Mouse (Mus musculus) liver, embryonic 14.5 days (tissue): ENCODE data around the gene Gm3755.
"Not testable (repeated sequence)": the region's sequence is repeated elsewhere in the genome, so short reads cannot be mapped to it uniquely, and the experiment has no call there.

Experiments used
- CTCF ChIP-seq: IDR thresholded peaks from 2 replicates; pipeline ENCODE4 v1.5.1; 2016; ENCODE audit warnings: antibody characterized with exemption, low read depth, control low read depth
- EP300 ChIP-seq: IDR thresholded peaks from 2 replicates; pipeline ENCODE4 v1.6.1; 2016; ENCODE audit warnings: antibody characterized with exemption, low read depth

- TF ChIP-seq CTCF, EP300: not testable (repeated sequence)
These were observed at the start of gene Gm3755 for GRCm38 (mm10) chr14:7450817-7451216.
